Mouse (Mus musculus) ES-Bruce4 (cell line): ENCODE results near the gene Tsks.

Source experiments
- CTCF ChIP-seq: IDR thresholded peaks from one replicate; pipeline ENCODE4 v1.8.1; 2011; ENCODE audit warnings: low read depth, low read length
- POLR2A ChIP-seq: IDR thresholded peaks from one replicate; pipeline ENCODE4 v1.8.1; 2011; ENCODE audit warnings: low read length; ENCODE audit not compliant: insufficient read depth

- TF ChIP-seq CTCF (no peak), POLR2A (no peak)
These were observed 43.3 kb downstream of the Tsks start, which contains the start of gene Prmt1 for GRCm38 (mm10) chr7:44986192-44986878.
